Mouse (Mus musculus): Measurements from ENCODE around the gene Tmem247. TPM values are rescaled to one million over a fixed set of nuclear protein-coding genes. Genes with fewer than 3 reads are reported as not detected.

Gene Tmem247
- polyA plus RNA-seq, 1 experiment from 2014 or later, result not detected

DNA sequence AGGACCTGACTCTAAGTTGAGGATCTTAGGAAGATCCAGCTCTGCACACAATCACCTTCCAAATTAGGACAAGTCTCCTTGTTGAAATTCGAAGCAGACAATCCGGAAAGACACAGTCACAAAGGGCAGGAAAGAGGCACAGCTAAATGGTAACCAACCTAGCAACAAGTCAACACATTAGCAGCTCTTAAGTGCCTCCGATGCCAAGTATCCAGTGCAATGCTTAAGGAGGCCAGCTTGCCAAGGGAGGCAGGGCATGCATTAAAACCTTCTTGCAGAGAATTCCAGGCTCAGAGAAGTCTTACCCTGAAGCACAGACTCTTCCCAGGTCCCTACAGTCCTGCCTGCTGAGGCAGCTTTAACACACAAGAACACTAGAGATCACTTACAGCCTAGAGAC, 7.5 kb downstream of the Tmem247 start:
- no peaks in the 10 kb centered on the region for H3K36me3 ChIP-seq
- no peak for DNase-seq (ENCODE audit: low spot score)
- H3K27ac ChIP-seq, result no peak overlapping the region
- H3K4me1 ChIP-seq (replicated peaks), result peaks cover 17% of the 10 kb centered on the region; the same call in 1 of the 2 replicates
- H3K9me3 ChIP-seq, result peaks cover 15% of the 10 kb centered on the region
- WGBS, result 84% methylated on average over 3 of the region's 3 CpGs
- no peak overlapping the region for H3K4me3 ChIP-seq
- H3K27me3 ChIP-seq (ENCODE audit: insufficient read depth, poor library complexity, severe bottlenecking), result no peaks in the 10 kb centered on the region

DNA sequence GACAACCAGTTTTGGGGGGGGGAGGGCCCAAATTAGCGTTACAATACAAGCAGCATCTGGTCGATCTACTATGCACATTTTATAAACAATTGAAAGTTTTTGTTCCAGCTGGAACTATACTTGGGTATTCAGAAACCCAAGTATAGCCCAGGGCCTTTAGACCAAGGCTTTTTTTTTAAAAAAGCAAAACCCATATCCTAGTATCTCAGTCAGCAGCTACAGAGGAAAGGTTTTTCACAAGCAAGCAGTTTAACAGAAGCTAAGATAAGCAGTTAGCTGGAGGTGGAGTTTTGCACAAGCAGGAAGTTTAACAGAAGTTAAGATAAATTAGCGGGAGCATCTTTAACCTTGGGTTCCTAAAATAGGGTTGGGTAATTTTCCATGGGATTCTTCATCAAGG, 9.7 kb downstream of the Tmem247 start:
- peaks cover 17% of the 10 kb centered on the region; the same call in 1 of the 2 replicates for H3K4me1 ChIP-seq (replicated peaks)
- H3K4me3 ChIP-seq, result no peak overlapping the region
- no peak overlapping the region for H3K27ac ChIP-seq
- no peak for DNase-seq (ENCODE audit: low spot score)
- peaks cover 15% of the 10 kb centered on the region for H3K9me3 ChIP-seq
- H3K36me3 ChIP-seq, result no peaks in the 10 kb centered on the region
- H3K27me3 ChIP-seq (ENCODE audit: insufficient read depth, poor library complexity, severe bottlenecking), result no peaks in the 10 kb centered on the region
- 88% methylated on average over 3 of the region's 3 CpGs for WGBS

DNA sequence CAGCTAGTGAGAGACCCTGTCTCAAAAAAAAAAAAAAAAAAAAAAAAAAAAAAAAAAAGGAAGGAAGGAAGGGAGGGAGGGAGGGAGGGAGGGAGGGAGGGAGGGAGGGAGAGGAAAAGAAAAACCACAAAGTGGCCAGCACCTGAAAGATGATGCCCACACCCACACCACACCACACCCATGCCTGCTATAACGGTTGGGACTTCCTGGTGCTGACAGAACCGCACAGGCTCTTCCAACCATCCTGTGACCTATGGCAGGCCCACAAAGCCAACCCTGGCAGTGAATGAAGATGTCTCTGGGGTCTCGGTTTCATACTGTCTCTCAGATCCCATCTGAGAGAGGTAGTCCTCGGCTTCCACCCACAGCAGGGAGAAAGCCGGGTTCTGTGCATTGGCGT, 12.2 kb downstream of the Tmem247 start:
- Histone ChIP-seq H3K9me3 (peaks cover 15% of the 10 kb centered on the region), H3K36me3 (no peaks in the 10 kb centered on the region), H3K4me1 (replicated peaks) (peaks cover 18% of the 10 kb centered on the region; the same call in 1 of the 2 replicates), H3K27me3 (ENCODE audit: insufficient read depth, poor library complexity, severe bottlenecking) (peaks cover 10% of the 10 kb centered on the region; the same call in 1 of the 2 replicates), H3K27ac (no peak overlapping the region), H3K4me3 (no peak overlapping the region)
- 85% methylated on average over 6 of the region's 6 CpGs for WGBS
- no peak for DNase-seq (ENCODE audit: low spot score)

DNA sequence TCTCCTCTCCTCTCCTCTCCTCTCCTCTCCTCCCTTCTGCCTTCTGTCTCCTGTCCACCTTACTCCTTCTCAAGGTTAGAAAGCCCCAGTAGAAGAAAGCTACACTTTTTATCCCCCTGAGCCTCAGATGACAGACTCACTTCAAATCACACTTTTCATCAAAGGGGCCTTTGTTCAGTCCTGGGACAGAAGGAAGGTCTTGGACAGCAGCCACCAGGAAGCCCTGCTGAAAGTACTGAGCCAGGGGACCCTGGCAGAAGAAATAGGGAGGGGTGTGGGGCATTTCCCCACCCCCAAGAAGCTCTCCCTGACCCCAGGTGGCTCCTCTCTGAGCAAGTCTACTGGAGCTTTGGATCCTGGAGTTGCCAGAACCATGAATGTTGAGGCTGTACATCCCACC, 12.8 kb downstream of the Tmem247 start:
- Histone ChIP-seq H3K9me3 (peaks cover 15% of the 10 kb centered on the region), H3K27me3 (ENCODE audit: insufficient read depth, poor library complexity, severe bottlenecking) (peaks cover 16% of the 10 kb centered on the region; the same call in 1 of the 2 replicates), H3K4me1 (replicated peaks) (peaks cover 13% of the 10 kb centered on the region; the same call in 1 of the 2 replicates), H3K4me3 (no peak overlapping the region), H3K36me3 (no peaks in the 10 kb centered on the region), H3K27ac (no peak overlapping the region)
- DNase-seq (ENCODE audit: low spot score), result no peak

DNA sequence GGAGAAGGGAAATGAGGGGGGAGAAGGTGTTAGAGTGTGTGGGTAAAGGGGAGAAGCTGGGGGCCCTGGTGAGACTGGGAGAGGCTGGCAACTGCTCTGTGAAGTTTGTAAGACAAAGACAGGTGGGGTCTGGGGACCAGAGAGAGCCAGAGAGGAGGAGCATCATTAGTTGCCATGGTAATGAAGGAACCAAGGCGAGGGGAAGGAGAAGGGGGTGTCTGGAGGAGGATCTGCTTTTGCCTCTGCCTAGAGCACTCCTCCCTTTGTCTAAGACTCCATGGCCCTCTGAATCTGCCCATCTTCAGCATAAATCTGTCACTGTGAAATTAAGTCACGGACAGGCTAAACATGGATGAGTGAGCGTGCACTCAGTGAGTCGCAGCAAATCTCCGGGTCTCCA, 15.7 kb downstream of the Tmem247 start:
- Histone ChIP-seq H3K4me3 (no peak overlapping the region), H3K27ac (no peak overlapping the region), H3K36me3 (no peaks in the 10 kb centered on the region), H3K9me3 (no peaks in the 10 kb centered on the region), H3K27me3 (ENCODE audit: insufficient read depth, poor library complexity, severe bottlenecking) (peaks cover 31% of the 10 kb centered on the region), H3K4me1 (replicated peaks) (peaks cover 19% of the 10 kb centered on the region)
- no peak for DNase-seq (ENCODE audit: low spot score)
- 32% methylated on average over 5 of the region's 5 CpGs for WGBS

DNA sequence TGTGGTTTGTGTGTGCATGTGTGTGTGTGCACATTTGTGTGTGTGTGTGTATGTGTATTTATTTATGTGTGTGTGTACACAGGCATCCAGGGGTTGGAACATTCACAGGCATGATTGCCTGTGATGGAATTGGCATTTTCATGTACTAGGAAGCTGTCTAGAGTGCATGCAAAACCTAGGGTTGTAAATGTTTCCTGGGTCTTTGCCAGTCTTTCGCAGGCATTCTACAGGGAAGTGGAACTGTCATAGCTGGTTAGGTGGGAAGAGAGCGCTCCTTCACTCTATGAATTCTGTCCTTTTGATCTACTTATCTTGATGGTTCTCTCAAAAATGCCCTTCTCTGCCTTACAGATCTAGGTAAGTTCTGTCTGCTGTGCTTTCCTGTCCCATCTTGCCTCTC, 19.9 kb downstream of the Tmem247 start:
- Histone ChIP-seq H3K27ac (peak overlapping the region; percentile 81; the same call in 1 of the 2 replicates), H3K4me3 (peak overlapping the region; percentile 52)

DNA sequence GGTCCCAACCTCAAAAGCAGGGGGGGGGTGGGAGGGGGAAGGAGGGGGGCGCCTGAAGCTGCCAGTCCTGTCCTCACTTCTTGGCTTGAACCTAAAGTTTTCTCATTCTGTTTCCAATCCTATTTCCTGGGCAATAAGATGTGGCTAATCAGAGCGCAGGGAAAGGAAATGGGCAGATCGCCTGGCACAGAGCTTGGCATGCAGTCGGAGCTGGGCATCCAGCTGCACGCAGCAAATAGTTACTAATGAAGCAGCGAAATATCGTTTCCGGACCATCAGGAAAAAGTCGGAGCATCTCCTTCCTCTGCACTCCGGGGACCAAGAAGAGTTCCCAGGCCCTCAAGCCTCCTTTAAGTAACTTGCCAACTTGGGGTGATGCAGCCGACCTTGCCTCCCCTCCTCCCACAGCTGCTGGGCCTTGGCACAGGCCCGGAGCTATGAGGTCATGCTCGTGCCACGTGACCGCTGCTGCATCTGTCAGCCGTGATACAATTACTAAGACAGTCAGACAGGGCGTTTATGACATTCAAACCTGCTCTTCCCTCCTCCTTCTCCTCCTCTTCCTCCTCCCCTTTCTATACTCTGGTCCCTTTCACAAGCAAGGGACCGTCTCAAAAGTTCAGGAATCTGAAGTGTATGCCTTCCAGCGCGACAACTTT, 20.5 kb downstream of the Tmem247 start:
- H3K27me3 ChIP-seq (ENCODE audit: insufficient read depth, poor library complexity, severe bottlenecking), result peaks cover 44% of the 10 kb centered on the region
- DNase-seq (ENCODE audit: low spot score), result peak; percentile 76
- H3K4me1 ChIP-seq (replicated peaks), result peaks cover 24% of the 10 kb centered on the region
- no peaks in the 10 kb centered on the region for H3K36me3 ChIP-seq
- H3K27ac ChIP-seq, result peak overlapping the region; percentile 81
- H3K9me3 ChIP-seq, result no peaks in the 10 kb centered on the region
- 6% methylated on average over 20 of the region's 20 CpGs for WGBS
- peak overlapping the region; percentile 52 for H3K4me3 ChIP-seq

More for the DNA sequence above, 19.9 kb downstream of the Tmem247 start:
- H3K4me1 ChIP-seq (replicated peaks), result peaks cover 28% of the 10 kb centered on the region
- H3K36me3 ChIP-seq, result no peaks in the 10 kb centered on the region
- no peak for DNase-seq (ENCODE audit: low spot score)
- peaks cover 44% of the 10 kb centered on the region for H3K27me3 ChIP-seq (ENCODE audit: insufficient read depth, poor library complexity, severe bottlenecking)
- WGBS, result 79% methylated on average over 2 of the region's 2 CpGs
- no peaks in the 10 kb centered on the region for H3K9me3 ChIP-seq

DNA sequence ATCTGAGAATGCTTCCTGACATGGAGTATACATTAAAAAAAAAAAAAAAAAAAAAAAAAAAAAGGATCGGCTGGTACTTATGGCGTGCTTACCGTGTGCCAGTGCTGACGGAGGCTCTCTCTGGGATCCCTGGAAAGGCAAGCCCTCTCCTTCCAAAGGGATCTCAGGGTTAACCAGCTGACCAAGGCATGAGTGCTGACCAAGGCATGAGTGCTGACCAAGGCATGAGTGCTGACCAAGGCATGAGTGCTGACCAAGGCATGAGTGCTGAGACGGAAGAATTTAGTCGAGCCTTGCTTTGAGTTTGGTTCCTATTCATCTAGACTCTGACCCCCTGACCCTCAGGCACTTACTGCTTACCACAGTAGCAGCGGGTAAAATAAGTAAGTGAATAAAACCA, 21.5 kb downstream of the Tmem247 start:
- no peak overlapping the region for H3K27ac ChIP-seq
- H3K36me3 ChIP-seq, result no peaks in the 10 kb centered on the region
- no peaks in the 10 kb centered on the region for H3K9me3 ChIP-seq
- no peak overlapping the region for H3K4me3 ChIP-seq
- H3K27me3 ChIP-seq (ENCODE audit: insufficient read depth, poor library complexity, severe bottlenecking), result peaks cover 41% of the 10 kb centered on the region
- peaks cover 18% of the 10 kb centered on the region for H3K4me1 ChIP-seq (replicated peaks)
- DNase-seq (ENCODE audit: low spot score), result no peak
- 61% methylated on average over 7 of the region's 7 CpGs for WGBS

DNA sequence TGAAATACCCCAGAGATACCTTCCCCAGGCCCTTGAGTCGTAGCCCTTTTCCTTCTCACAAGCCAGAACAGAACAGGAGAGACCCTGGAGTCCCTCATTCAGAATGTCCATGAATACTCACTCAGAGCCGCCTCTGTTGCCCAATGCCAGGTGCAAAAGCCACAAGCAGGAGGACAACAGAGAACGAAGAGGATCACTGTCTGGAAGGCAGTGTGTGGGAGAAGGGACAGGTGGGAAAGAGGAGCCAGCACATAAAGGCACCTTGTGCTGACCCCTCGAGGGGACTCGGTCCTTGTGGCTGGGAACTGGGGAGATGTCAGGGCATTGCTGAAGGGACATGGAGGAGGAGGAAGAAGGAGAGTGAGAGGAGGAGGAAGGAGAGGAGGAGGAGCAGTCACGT, 25.0 kb downstream of the Tmem247 start:
- H3K4me1 ChIP-seq (replicated peaks), result peaks cover 17% of the 10 kb centered on the region
- 63% methylated on average over 6 of the region's 6 CpGs for WGBS
- H3K27ac ChIP-seq, result no peak overlapping the region
- H3K27me3 ChIP-seq (ENCODE audit: insufficient read depth, poor library complexity, severe bottlenecking), result peaks cover 22% of the 10 kb centered on the region
- H3K36me3 ChIP-seq, result no peaks in the 10 kb centered on the region
- no peaks in the 10 kb centered on the region for H3K9me3 ChIP-seq
- DNase-seq (ENCODE audit: low spot score), result no peak
- no peak overlapping the region for H3K4me3 ChIP-seq

DNA sequence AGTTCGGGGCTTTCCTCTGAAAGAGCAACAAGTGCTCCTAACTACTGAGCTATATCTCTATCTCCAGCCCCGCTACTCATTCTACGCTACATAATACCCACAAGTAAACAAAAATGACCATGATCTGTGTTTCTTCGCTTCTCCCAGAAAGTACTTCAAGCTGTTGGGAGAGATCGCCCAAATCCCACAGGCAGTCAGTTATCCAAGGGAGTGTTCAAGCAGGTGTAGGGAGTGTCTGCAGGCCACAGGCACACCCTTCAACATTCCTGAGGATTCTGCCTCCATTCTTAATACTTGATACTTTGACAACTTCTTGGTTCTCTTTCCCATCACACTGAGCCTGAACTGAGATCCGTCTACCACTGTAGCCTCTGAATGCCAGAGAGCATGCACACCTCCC, 26.0 kb downstream of the Tmem247 start:
- H3K4me1 ChIP-seq (replicated peaks), result peaks cover 8% of the 10 kb centered on the region
- H3K36me3 ChIP-seq, result no peaks in the 10 kb centered on the region
- no peak overlapping the region for H3K27ac ChIP-seq
- no peak for DNase-seq (ENCODE audit: low spot score)
- peaks cover 22% of the 10 kb centered on the region for H3K27me3 ChIP-seq (ENCODE audit: insufficient read depth, poor library complexity, severe bottlenecking)
- 91% methylated on average over 6 of the region's 6 CpGs for WGBS
- H3K9me3 ChIP-seq, result 0 out of 2 replicates have a peak, but pooled peaks cover 3% of the 10 kb centered on the region
- H3K4me3 ChIP-seq, result no peak overlapping the region

DNA sequence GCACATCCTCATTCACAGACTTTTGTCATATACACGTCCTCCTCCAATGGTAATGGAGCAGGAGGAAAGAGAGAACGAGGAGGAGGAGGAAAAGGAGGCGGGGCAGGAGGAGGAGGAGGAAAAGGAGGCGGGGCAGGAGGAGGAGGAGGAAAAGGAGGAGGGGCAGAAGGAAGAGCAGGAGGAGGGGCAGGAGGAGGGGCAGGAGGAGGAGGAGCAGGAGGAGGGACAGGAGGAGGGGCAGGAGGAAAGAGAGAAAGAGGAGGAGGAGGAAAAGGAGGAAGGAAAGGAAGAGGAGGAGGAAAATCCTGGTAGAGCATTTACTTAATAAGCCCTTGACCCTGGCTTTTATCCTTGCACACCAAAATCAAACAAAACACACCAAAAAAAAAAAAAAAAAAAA, 28.9 kb downstream of the Tmem247 start:
- Histone ChIP-seq H3K27ac (no peak overlapping the region), H3K27me3 (ENCODE audit: insufficient read depth, poor library complexity, severe bottlenecking) (peaks cover 16% of the 10 kb centered on the region), H3K36me3 (no peaks in the 10 kb centered on the region), H3K4me3 (no peak overlapping the region), H3K4me1 (replicated peaks) (peaks cover 7% of the 10 kb centered on the region; the same call in 1 of the 2 replicates), H3K9me3 (0 out of 2 replicates have a peak, but pooled peaks cover 3% of the 10 kb centered on the region)
- WGBS, result 45% methylated on average over 4 of the region's 4 CpGs
- no peak for DNase-seq (ENCODE audit: low spot score)

DNA sequence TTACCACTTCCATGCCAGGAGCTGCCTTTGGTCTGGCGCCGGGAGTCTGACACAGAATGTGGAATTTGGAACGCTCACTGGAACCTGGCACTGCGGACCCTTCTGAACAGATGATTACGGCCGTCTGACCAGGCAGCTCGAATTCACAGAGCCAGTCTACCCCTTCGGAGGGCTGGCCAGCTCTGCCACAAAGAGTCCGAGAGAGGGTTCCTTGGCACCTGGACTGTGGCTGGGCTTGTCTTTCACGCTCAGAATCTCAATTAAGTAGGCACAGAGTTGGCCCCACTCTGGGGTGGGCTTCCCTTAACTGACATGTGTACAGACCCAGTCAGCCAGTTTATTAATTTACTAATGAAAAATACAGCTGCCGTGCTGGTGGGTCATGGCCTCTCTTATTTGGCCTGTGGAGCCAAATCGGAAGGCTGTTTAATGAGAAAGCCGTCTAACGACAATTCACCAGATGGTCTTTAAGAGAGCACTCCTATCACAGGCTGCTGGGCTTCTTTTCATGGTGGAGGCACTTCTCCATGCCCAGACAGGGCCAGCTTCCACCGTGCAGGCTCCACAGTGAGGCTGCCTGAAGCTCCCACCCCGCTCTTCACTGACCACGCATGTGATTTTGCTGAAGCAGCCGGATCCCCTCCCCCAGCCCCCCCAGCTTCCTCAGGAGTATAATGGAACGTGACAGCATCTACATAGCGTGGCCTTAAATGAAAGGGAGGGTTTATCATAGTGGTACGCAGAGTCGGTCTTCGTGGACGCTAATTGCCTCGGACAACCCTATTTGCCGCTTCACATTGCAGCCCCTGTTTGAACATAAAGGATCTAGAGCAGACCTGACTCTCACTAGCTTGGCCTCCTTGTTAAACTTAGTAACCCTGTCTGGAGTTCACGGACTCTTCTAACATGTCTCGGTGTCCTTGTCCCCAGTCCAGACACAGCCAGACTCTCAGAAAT, 31.0 kb downstream of the Tmem247 start, which contains the start of gene Atp6v1e2:
Atp6v1e2 (minus strand) TSS at position 58 of the 957 bp plus-strand sequence.
- no peak for DNase-seq (ENCODE audit: low spot score)
- WGBS, result 86% methylated on average over 28 of the region's 28 CpGs
- 0 out of 2 replicates have a peak, but pooled peaks cover 3% of the 10 kb centered on the region for H3K9me3 ChIP-seq
- H3K27me3 ChIP-seq (ENCODE audit: insufficient read depth, poor library complexity, severe bottlenecking), result peaks cover 9% of the 10 kb centered on the region; the same call in 1 of the 2 replicates
- H3K4me3 ChIP-seq, result no peak within 1 kb of the TSS
- H3K36me3 ChIP-seq, result no peaks in the 10 kb centered on the region
- 0 out of 2 replicates have a peak, but pooled peaks cover 2% of the 10 kb centered on the region for H3K4me1 ChIP-seq (replicated peaks)
- H3K27ac ChIP-seq, result no peak within 1 kb of the TSS; the same call in 1 of the 2 replicates

Measured in hindbrain, embryonic 10.5 days (tissue).